Mouse (Mus musculus): Measurements from ENCODE around the gene Pafah2.

DNA sequence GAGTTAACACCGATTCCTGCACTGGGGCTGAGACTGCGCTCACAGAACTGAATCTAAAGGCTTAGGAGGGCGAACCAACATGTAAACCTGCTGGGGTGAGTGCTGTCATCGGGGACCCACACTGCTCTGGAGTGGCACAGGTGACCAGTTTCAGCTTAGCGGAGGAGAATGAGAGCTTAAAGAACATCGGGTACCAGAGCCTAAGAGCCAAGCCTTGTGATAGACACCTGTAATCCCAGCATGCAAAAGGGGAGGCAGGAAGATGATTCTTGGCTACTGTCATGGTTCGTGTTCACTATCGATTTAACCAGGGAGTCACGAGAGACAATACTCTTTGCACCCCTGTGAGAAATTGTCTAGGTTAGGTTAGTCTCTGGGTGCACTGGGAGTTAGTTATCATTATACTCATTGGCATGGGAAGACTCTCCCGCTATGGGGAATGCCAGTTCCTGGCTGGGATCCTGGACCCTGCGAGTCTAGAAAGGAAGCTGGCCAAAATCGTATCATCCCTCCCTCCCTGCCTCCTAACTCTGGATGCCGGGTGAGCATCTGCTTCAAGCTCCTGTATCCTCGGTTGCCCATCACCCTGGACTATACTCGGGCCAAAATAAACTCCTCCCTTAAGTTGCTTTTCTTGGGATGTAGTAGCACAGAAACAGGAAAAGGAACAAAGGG is 36.7 kb downstream of the Pafah2 start:
- TF ChIP-seq CTCF (IDR thresholded peaks at IDR 0.05; ENCODE audit: extremely low read depth, insufficient read depth, low read length) (no peak), POLR2A (IDR thresholded peaks at IDR 0.05; ENCODE audit: extremely low read depth, insufficient read depth, low read length) (no peak)
